Mouse (Mus musculus): Measurements from ENCODE around the gene Gm17359. TPM values are rescaled to one million over a fixed set of nuclear protein-coding genes. Genes with fewer than 3 reads are reported as not detected.
"Not testable (repeated sequence)": the region's sequence is repeated elsewhere in the genome, so short reads cannot be mapped to it uniquely, and the experiment has no call there.

Gm17359 gene
- polyA plus RNA-seq, 1 experiment from 2014 or later = not detected

DNA sequence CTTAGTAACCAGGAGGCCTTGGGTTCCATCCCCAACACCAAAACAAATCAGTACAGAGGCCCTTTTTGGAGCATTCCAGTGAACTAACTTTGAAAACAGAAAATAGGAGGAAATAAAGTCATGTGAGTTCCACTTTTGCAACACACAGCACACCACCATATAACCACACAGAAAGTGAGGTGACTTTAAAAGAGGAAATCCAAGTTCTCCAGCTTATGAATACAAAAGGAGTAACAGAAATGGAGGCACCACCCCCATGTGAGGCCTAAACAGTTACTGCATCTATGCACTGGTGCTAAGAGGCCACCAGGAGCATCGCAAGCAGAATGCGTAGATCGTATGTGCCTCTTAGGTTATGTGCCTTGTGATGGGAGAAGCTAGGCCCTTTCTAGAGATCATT, 101.8 kb downstream of the Gm17359 start:
- no peaks in the 10 kb centered on the region for H3K4me1 ChIP-seq (replicated peaks; ENCODE audit: control insufficient read depth, insufficient read depth, low read length)
- H3K9me3 ChIP-seq (ENCODE audit: control insufficient read depth, low read length) = no peaks in the 10 kb centered on the region
- H3K4me3 ChIP-seq (ENCODE audit: low read depth, low read length) = no peak overlapping the region
- 87% methylated on average over 3 of the region's 3 CpGs for WGBS
- H3K9ac ChIP-seq (ENCODE audit: low read length) = no peak overlapping the region
- no peak overlapping the region for H3K4me2 ChIP-seq (ENCODE audit: low read length)
- no peaks in the 10 kb centered on the region for H3K36me3 ChIP-seq (ENCODE audit: control insufficient read depth, insufficient read depth, low read length)
- no peaks in the 10 kb centered on the region for H3K27me3 ChIP-seq (replicated peaks; ENCODE audit: control insufficient read depth, insufficient read depth, low read length)
- no peak overlapping the region for H3K27ac ChIP-seq (ENCODE audit: low read depth)
- DNase-seq (ENCODE audit: low spot score) (no peak), ATAC-seq (replicated peaks; ENCODE audit: low FRiP score, low TSS enrichment, low read depth) (no peak)

DNA sequence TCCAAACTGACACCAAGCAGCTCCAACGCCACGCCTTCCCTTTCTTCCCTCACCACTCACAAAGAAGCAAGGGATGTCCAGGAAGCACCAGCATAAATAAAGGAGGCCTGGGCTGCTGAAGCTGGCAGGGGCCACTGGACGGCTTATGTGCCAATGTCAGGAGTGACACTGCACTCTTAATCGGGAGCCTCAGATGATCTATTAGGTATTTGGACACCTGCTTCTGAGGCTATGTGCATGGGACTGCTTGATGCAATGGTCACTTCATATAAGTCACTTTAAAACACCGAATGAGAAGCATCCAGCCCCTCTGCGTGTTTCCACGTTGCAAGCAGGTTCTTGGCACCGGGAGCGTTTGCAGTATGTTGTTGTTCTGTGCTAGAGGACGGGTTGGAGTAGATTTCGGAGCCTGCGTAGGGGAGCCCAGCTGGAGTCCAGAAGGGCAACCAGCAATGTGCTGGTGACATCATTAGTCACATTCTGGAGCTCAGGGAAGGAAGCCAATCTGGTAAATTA, 104.6 kb downstream of the Gm17359 start:
- no peak overlapping the region for H3K27ac ChIP-seq (ENCODE audit: low read depth)
- H3K36me3 ChIP-seq (ENCODE audit: control insufficient read depth, insufficient read depth, low read length) = no peaks in the 10 kb centered on the region
- no peak overlapping the region for H3K9ac ChIP-seq (ENCODE audit: low read length)
- H3K4me2 ChIP-seq (ENCODE audit: low read length) = no peak overlapping the region
- ATAC-seq (replicated peaks; ENCODE audit: low FRiP score, low TSS enrichment, low read depth) (no peak), DNase-seq (ENCODE audit: low spot score) (no peak)
- no peaks in the 10 kb centered on the region for H3K27me3 ChIP-seq (replicated peaks; ENCODE audit: control insufficient read depth, insufficient read depth, low read length)
- no peaks in the 10 kb centered on the region for H3K4me1 ChIP-seq (replicated peaks; ENCODE audit: control insufficient read depth, insufficient read depth, low read length)
- H3K4me3 ChIP-seq (ENCODE audit: low read depth, low read length) = no peak overlapping the region
- 69% methylated on average over 12 of the region's 12 CpGs for WGBS
- no peaks in the 10 kb centered on the region for H3K9me3 ChIP-seq (ENCODE audit: control insufficient read depth, low read length)

DNA sequence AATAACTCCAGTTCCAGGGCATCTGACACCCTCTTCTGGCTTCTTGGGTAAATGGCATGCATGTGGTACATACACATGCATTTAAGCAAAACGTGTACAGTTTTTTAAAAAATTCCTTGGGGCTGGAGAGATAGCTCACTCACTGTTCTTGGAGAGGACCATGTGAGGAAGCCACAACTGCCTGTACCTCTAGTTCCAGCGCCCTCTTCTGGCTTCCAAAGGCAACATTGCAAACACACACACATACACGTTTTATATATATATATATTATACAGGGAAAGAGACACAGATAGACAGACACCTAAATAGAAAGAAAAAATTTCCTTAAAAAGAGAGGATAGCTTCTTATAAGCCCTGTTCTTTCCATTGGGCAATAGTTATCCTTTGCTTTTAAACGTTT, 107.4 kb downstream of the Gm17359 start:
- Histone ChIP-seq H3K4me3 (ENCODE audit: low read depth, low read length) (no peak overlapping the region), H3K4me2 (ENCODE audit: low read length) (no peak overlapping the region), H3K4me1 (replicated peaks; ENCODE audit: control insufficient read depth, insufficient read depth, low read length) (no peaks in the 10 kb centered on the region), H3K36me3 (ENCODE audit: control insufficient read depth, insufficient read depth, low read length) (no peaks in the 10 kb centered on the region), H3K27ac (ENCODE audit: low read depth) (no peak overlapping the region), H3K9ac (ENCODE audit: low read length) (no peak overlapping the region), H3K27me3 (replicated peaks; ENCODE audit: control insufficient read depth, insufficient read depth, low read length) (no peaks in the 10 kb centered on the region), H3K9me3 (ENCODE audit: control insufficient read depth, low read length) (no peaks in the 10 kb centered on the region)
- WGBS = 67% methylated on average over 4 of the region's 4 CpGs
- ATAC-seq (replicated peaks; ENCODE audit: low FRiP score, low TSS enrichment, low read depth) (no peak), DNase-seq (ENCODE audit: low spot score) (no peak)

DNA sequence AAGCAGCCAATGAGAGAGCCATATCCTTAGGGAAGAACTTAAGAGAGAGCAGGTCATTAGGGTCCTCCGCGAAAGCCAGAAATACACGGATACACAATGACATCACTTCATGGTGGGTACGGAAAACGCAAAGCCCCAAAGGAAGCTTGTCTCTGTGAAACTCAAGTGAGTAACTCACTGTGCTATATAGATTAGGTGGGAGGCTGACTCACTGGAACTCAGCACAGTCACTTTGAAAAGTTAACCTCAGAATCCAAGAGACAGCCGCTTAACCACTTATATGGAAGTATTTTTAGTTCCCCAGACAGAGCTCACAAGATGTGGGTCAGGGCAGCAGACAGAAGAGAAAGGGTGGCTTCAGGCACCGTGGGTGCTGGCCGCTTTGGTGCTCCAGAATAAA, 108.6 kb downstream of the Gm17359 start:
- no peaks in the 10 kb centered on the region for H3K27me3 ChIP-seq (replicated peaks; ENCODE audit: control insufficient read depth, insufficient read depth, low read length)
- H3K36me3 ChIP-seq (ENCODE audit: control insufficient read depth, insufficient read depth, low read length) = no peaks in the 10 kb centered on the region
- ATAC-seq (replicated peaks; ENCODE audit: low FRiP score, low TSS enrichment, low read depth) = no peak
- no peaks in the 10 kb centered on the region for H3K9me3 ChIP-seq (ENCODE audit: control insufficient read depth, low read length)
- no peak overlapping the region for H3K4me3 ChIP-seq (ENCODE audit: low read depth, low read length)
- H3K4me1 ChIP-seq (replicated peaks; ENCODE audit: control insufficient read depth, insufficient read depth, low read length) = no peaks in the 10 kb centered on the region
- no peak overlapping the region for H3K9ac ChIP-seq (ENCODE audit: low read length)
- 75% methylated on average over 8 of the region's 8 CpGs for WGBS
- no peak overlapping the region for H3K4me2 ChIP-seq (ENCODE audit: low read length)
- no peak for DNase-seq (ENCODE audit: low spot score)
- no peak overlapping the region for H3K27ac ChIP-seq (ENCODE audit: low read depth)

DNA sequence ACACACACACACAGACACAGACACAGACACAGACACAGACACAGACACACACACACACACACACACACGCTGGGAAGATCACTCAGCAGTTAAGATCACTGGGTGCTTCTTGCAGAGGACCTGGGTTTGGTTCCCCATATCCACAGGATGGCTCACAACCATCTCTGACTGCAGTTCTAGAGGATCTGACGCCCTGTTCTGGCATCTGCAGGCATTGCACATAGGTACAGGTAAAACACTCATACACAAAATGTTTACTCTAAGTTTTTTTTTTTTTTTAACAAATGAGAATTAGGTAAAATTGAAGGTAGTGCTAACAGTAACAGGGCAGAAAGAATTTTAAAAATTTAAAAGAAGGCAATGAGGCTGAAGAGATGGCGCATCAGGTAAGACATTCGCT, 109.7 kb downstream of the Gm17359 start:
- Histone ChIP-seq H3K4me2 (ENCODE audit: low read length) (no peak overlapping the region), H3K9me3 (ENCODE audit: control insufficient read depth, low read length) (no peaks in the 10 kb centered on the region), H3K27ac (ENCODE audit: low read depth) (no peak overlapping the region), H3K9ac (ENCODE audit: low read length) (no peak overlapping the region), H3K27me3 (replicated peaks; ENCODE audit: control insufficient read depth, insufficient read depth, low read length) (no peaks in the 10 kb centered on the region), H3K36me3 (ENCODE audit: control insufficient read depth, insufficient read depth, low read length) (no peaks in the 10 kb centered on the region), H3K4me1 (replicated peaks; ENCODE audit: control insufficient read depth, insufficient read depth, low read length) (no peaks in the 10 kb centered on the region), H3K4me3 (ENCODE audit: low read depth, low read length) (no peak overlapping the region)
- DNase-seq (ENCODE audit: low spot score) = no peak
- no peak for ATAC-seq (replicated peaks; ENCODE audit: low FRiP score, low TSS enrichment, low read depth)
- WGBS = 84% methylated on average over 4 of the region's 4 CpGs

DNA sequence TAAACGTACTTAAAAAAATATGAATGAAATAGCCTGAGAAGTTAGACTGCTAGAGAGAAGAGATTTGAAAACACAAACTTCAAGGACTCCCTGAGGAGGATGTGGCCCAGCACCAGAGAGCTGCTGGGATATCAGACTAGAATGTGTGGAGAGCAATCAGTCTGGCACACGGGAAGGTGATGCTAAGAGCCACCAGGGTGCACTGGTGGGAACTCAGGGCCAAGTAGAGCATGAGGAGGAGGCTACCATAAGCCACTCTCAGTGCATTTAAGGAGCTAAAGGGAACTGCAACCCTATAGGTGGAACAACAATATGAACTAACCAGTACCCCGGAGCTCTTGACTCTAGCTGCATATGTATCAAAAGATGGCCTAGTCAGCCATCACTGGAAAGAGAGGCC, 110.2 kb downstream of the Gm17359 start:
- H3K4me3 ChIP-seq (ENCODE audit: low read depth, low read length); H3K4me1 ChIP-seq (replicated peaks; ENCODE audit: control insufficient read depth, insufficient read depth, low read length): not testable (repeated sequence)
- 77% methylated on average over 3 of the region's 3 CpGs for WGBS

DNA sequence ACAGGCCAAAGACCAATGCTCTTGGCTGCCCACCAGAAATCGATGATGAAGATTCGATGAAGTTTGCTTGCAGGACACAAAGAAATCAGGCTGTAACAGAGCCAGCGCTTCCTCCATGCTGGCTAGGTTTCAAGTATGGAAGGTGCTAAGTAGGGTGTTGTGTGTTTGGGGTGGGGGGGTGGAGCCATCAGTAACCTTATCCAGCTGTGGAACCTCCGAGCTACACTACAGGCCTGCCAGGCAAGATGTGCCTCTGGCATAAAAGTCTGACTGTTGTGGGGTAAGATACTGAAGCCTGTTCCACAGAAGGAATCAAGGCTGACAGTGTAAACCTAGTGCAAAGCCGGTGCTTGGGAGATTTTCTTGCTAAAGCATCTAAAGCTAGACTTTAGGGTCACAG, 112.0 kb downstream of the Gm17359 start:
- no peaks in the 10 kb centered on the region for H3K36me3 ChIP-seq (ENCODE audit: control insufficient read depth, insufficient read depth, low read length)
- 82% methylated on average over 5 of the region's 5 CpGs for WGBS
- no peak overlapping the region for H3K4me3 ChIP-seq (ENCODE audit: low read depth, low read length)
- H3K9ac ChIP-seq (ENCODE audit: low read length) = no peak overlapping the region
- H3K4me2 ChIP-seq (ENCODE audit: low read length) = no peak overlapping the region
- H3K27me3 ChIP-seq (replicated peaks; ENCODE audit: control insufficient read depth, insufficient read depth, low read length) = no peaks in the 10 kb centered on the region
- ATAC-seq (replicated peaks; ENCODE audit: low FRiP score, low TSS enrichment, low read depth) (no peak), DNase-seq (ENCODE audit: low spot score) (no peak)
- no peaks in the 10 kb centered on the region for H3K9me3 ChIP-seq (ENCODE audit: control insufficient read depth, low read length)
- H3K4me1 ChIP-seq (replicated peaks; ENCODE audit: control insufficient read depth, insufficient read depth, low read length) = no peaks in the 10 kb centered on the region
- H3K27ac ChIP-seq (ENCODE audit: low read depth) = no peak overlapping the region

More for the DNA sequence above, 110.2 kb downstream of the Gm17359 start:
- H3K36me3 ChIP-seq (ENCODE audit: control insufficient read depth, insufficient read depth, low read length); ATAC-seq (replicated peaks; ENCODE audit: low FRiP score, low TSS enrichment, low read depth); H3K27ac ChIP-seq (ENCODE audit: low read depth); H3K9ac ChIP-seq (ENCODE audit: low read length); H3K27me3 ChIP-seq (replicated peaks; ENCODE audit: control insufficient read depth, insufficient read depth, low read length); H3K4me2 ChIP-seq (ENCODE audit: low read length); H3K9me3 ChIP-seq (ENCODE audit: control insufficient read depth, low read length); DNase-seq (ENCODE audit: low spot score): not testable (repeated sequence)

DNA sequence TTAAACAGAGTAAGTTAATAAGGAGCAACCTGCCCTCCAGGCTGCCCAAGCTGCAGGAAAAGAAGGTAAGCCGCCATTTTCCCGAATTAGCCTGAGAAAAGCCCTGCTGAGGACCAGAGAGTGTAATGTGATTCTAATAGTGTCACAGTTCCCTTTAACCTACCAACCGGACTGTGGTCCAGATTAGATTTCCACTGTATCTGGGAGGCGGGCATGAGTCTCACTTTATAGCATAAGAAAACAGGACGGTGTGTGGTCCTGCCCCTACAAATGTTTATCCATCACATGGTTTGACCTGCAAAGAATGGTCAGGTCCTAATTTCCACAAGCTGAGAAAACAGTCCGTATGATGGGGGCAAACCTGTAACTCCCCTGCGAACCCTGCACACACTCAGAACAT, 112.9 kb downstream of the Gm17359 start:
- H3K36me3 ChIP-seq (ENCODE audit: control insufficient read depth, insufficient read depth, low read length) = no peaks in the 10 kb centered on the region
- H3K4me2 ChIP-seq (ENCODE audit: low read length) = no peak overlapping the region
- H3K4me1 ChIP-seq (replicated peaks; ENCODE audit: control insufficient read depth, insufficient read depth, low read length) = no peaks in the 10 kb centered on the region
- 83% methylated on average over 7 of the region's 7 CpGs for WGBS
- H3K9ac ChIP-seq (ENCODE audit: low read length) = no peak overlapping the region
- H3K9me3 ChIP-seq (ENCODE audit: control insufficient read depth, low read length) = no peaks in the 10 kb centered on the region
- no peaks in the 10 kb centered on the region for H3K27me3 ChIP-seq (replicated peaks; ENCODE audit: control insufficient read depth, insufficient read depth, low read length)
- ATAC-seq (replicated peaks; ENCODE audit: low FRiP score, low TSS enrichment, low read depth) = no peak
- no peak overlapping the region for H3K27ac ChIP-seq (ENCODE audit: low read depth)
- no peak for DNase-seq (ENCODE audit: low spot score)
- H3K4me3 ChIP-seq (ENCODE audit: low read depth, low read length) = no peak overlapping the region

DNA sequence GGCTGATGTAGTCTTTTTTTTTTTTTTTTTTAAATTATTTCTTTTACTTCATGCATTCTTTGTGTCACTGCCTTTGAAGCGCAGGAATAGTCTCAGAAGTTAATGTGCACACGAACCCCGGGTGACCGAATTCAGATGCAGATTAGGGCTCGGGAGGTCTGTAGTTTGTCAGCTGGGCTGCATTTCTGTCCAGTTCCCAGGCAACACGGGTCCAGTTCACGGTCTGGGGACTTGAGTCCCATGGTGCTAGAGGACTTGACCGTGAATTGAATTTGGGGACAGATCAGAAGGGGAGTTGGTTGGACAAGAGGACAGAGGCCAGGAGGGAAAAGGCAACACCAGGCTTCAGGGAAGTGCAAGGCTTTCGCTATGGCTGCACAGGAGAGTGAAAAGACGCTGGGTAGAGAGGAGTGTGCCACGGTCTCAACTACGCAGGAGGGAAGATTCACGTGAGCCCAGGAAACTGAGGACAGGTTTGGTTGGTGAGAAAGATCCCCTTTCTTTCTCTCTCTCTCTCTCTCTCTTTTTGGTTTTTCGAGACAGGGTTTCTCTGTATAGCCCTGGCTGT, 116.3 kb downstream of the Gm17359 start:
- no peak overlapping the region for H3K27ac ChIP-seq (ENCODE audit: low read depth)
- no peaks in the 10 kb centered on the region for H3K27me3 ChIP-seq (replicated peaks; ENCODE audit: control insufficient read depth, insufficient read depth, low read length)
- no peak overlapping the region for H3K9ac ChIP-seq (ENCODE audit: low read length)
- WGBS = 86% methylated on average over 14 of the region's 14 CpGs
- ATAC-seq (replicated peaks; ENCODE audit: low FRiP score, low TSS enrichment, low read depth) = no peak
- no peaks in the 10 kb centered on the region for H3K36me3 ChIP-seq (ENCODE audit: control insufficient read depth, insufficient read depth, low read length)
- no peak overlapping the region for H3K4me3 ChIP-seq (ENCODE audit: low read depth, low read length)
- no peak for DNase-seq (ENCODE audit: low spot score)
- H3K4me2 ChIP-seq (ENCODE audit: low read length) = no peak overlapping the region
- H3K4me1 ChIP-seq (replicated peaks; ENCODE audit: control insufficient read depth, insufficient read depth, low read length) = no peaks in the 10 kb centered on the region
- no peaks in the 10 kb centered on the region for H3K9me3 ChIP-seq (ENCODE audit: control insufficient read depth, low read length)

Measured in intestine, embryonic 14.5 days (tissue).